Mouse (Mus musculus) hindbrain, embryonic 16.5 days (tissue): Measurements from ENCODE around the gene Arhgap18. TPM values are rescaled to one million over a fixed set of nuclear protein-coding genes. Genes with fewer than 3 reads are reported as not detected.

Source experiments
- ATAC-seq: fragments of 200-750 bp; cut with Nextera tagmentation; 2 replicates; pipeline ENCODE4 v1.8.0; 2017; ENCODE audit warnings: moderate TSS enrichment, moderate library complexity
- H3K27ac ChIP-seq: fragments of 300-500 bp; sonication (generic); 2 replicates; pipeline ENCODE4 v1.5.1; 2014; ENCODE audit warnings: low read depth, mild to moderate bottlenecking, control low read depth, low read length, moderate library complexity
- H3K27me3 ChIP-seq: fragments of 300-500 bp; sonication (generic); replicated peaks from 2 replicates; pipeline ENCODE4 v1.6.1; 2014; ENCODE audit warnings: low read length; ENCODE audit not compliant: control insufficient read depth, insufficient read depth
- H3K36me3 ChIP-seq: fragments of 300-500 bp; sonication (generic); 2 replicates; pipeline ENCODE4 v1.6.1; 2014; ENCODE audit warnings: mild to moderate bottlenecking, low read length, moderate library complexity, mixed read lengths; ENCODE audit not compliant: control insufficient read depth, insufficient read depth
- H3K4me1 ChIP-seq: fragments of 300-500 bp; sonication (generic); 2 replicates; pipeline ENCODE4 v1.6.1; 2014; ENCODE audit warnings: low read depth, low read length; ENCODE audit not compliant: control insufficient read depth, insufficient read depth
- H3K4me2 ChIP-seq: fragments of 300-500 bp; sonication (generic); 2 replicates; pipeline ENCODE4 v1.6.1; 2014; ENCODE audit warnings: mild to moderate bottlenecking, low read length, control low read depth, moderate library complexity
- H3K4me3 ChIP-seq: fragments of 300-500 bp; sonication (generic); 2 replicates; pipeline ENCODE4 v1.5.1; 2014; ENCODE audit warnings: mild to moderate bottlenecking, low read length, control low read depth, moderate library complexity
- H3K9ac ChIP-seq: fragments of 300-500 bp; sonication (generic); 2 replicates; pipeline ENCODE4 v1.6.1; 2014; ENCODE audit warnings: low read depth, mild to moderate bottlenecking, control low read depth, low read length, moderate library complexity
- H3K9me3 ChIP-seq: fragments of 300-500 bp; sonication (generic); 2 replicates; pipeline ENCODE4 v1.6.1; 2014; ENCODE audit warnings: mild to moderate bottlenecking, low read length, moderate library complexity; ENCODE audit not compliant: control insufficient read depth
- WGBS: fragments of 180-500 bp; shearing (Covaris S2); extraction: QIAGEN DNeasy Blood & Tissue Kit; methylation state at CpG from one replicate; pipeline ENCODE4 v1.1.7; 2014; 5-methylcytosine and 5-hydroxymethylcytosine counted together
- polyA plus RNA-seq: library from polyadenylated mRNA; unstranded; fragments of >200 nt; fragmentation: Nextera tagmentation; extraction: Ambion mirVana; gene quantifications from 2 replicates; pipeline ENCODE4 v1.2.1, GENCODE M21; 2015

Arhgap18 gene
- polyA plus RNA-seq, 1 experiment from 2014 or later, result 12.6 TPM

GRCm38 (mm10) chr10:26815646-26816045 lies 62.4 kb downstream of the Arhgap18 start:
- H3K27ac ChIP-seq, result no peak overlapping the region
- ATAC-seq, result no peak
- H3K27me3 ChIP-seq, result no peaks in the 10 kb centered on the region
- H3K9me3 ChIP-seq, result no peaks in the 10 kb centered on the region
- no peaks in the 10 kb centered on the region for H3K36me3 ChIP-seq
- no peaks in the 10 kb centered on the region for H3K4me1 ChIP-seq
- H3K9ac ChIP-seq, result no peak overlapping the region
- no peak overlapping the region for H3K4me2 ChIP-seq
- H3K4me3 ChIP-seq, result no peak overlapping the region
- WGBS, result 89% methylated on average over 8 of the region's 8 CpGs

- H3K4me3 ChIP-seq, result no peak overlapping the region
- H3K36me3 ChIP-seq, result no peaks in the 10 kb centered on the region
- H3K27ac ChIP-seq, result no peak overlapping the region
- H3K4me2 ChIP-seq, result no peak overlapping the region
- H3K9ac ChIP-seq, result no peak overlapping the region
- H3K27me3 ChIP-seq, result no peaks in the 10 kb centered on the region
- H3K9me3 ChIP-seq, result no peaks in the 10 kb centered on the region
- peaks cover 4% of the 10 kb centered on the region for H3K4me1 ChIP-seq
- ATAC-seq, result no peak
Measured at GRCm38 (mm10) chr10:26820326-26820725, 67.1 kb downstream of the Arhgap18 start.

GRCm38 (mm10) chr10:26820936-26821335 lies 67.7 kb downstream of the Arhgap18 start:
- no peaks in the 10 kb centered on the region for H3K27me3 ChIP-seq
- H3K4me2 ChIP-seq, result no peak overlapping the region
- 62% methylated on average over 1 of the region's 1 CpGs for WGBS
- no peaks in the 10 kb centered on the region for H3K9me3 ChIP-seq
- no peak for ATAC-seq
- H3K27ac ChIP-seq, result no peak overlapping the region
- no peaks in the 10 kb centered on the region for H3K36me3 ChIP-seq
- no peak overlapping the region for H3K4me3 ChIP-seq
- peaks cover 4% of the 10 kb centered on the region for H3K4me1 ChIP-seq
- no peak overlapping the region for H3K9ac ChIP-seq

GRCm38 (mm10) chr10:26823997-26824396 lies 70.8 kb downstream of the Arhgap18 start:
- no peaks in the 10 kb centered on the region for H3K9me3 ChIP-seq
- H3K4me2 ChIP-seq, result no peak overlapping the region
- H3K9ac ChIP-seq, result no peak overlapping the region
- no peaks in the 10 kb centered on the region for H3K36me3 ChIP-seq
- no peak for ATAC-seq
- H3K4me1 ChIP-seq, result peaks cover 7% of the 10 kb centered on the region
- no peaks in the 10 kb centered on the region for H3K27me3 ChIP-seq
- 65% methylated on average over 5 of the region's 5 CpGs for WGBS
- no peak overlapping the region for H3K27ac ChIP-seq
- no peak overlapping the region for H3K4me3 ChIP-seq

- WGBS, result 61% methylated on average over 8 of the region's 8 CpGs
- Histone ChIP-seq H3K4me2 (no peak overlapping the region), H3K27ac (peak overlapping the region; percentile 21; the same call in 1 of the 2 replicates), H3K27me3 (no peaks in the 10 kb centered on the region), H3K4me3 (no peak overlapping the region), H3K4me1 (peaks cover 7% of the 10 kb centered on the region), H3K9ac (no peak overlapping the region), H3K9me3 (no peaks in the 10 kb centered on the region), H3K36me3 (no peaks in the 10 kb centered on the region)
- peak; percentile 84 for ATAC-seq
Measured at GRCm38 (mm10) chr10:26825246-26825889, 72.1 kb downstream of the Arhgap18 start.

- H3K4me2 ChIP-seq, result no peak overlapping the region
- peak; percentile 54 for ATAC-seq
- H3K36me3 ChIP-seq, result no peaks in the 10 kb centered on the region
- H3K27me3 ChIP-seq, result no peaks in the 10 kb centered on the region
- no peak overlapping the region for H3K4me3 ChIP-seq
- no peak overlapping the region for H3K9ac ChIP-seq
- peaks cover 7% of the 10 kb centered on the region for H3K4me1 ChIP-seq
- H3K27ac ChIP-seq, result peak overlapping the region; percentile 14; the same call in 1 of the 2 replicates
- H3K9me3 ChIP-seq, result no peaks in the 10 kb centered on the region
- WGBS, result 25% methylated on average over 5 of the region's 5 CpGs
Measured at GRCm38 (mm10) chr10:26827315-26827714, 74.1 kb downstream of the Arhgap18 start.

GRCm38 (mm10) chr10:26828412-26829137 lies 75.4 kb downstream of the Arhgap18 start:
- H3K27me3 ChIP-seq, result no peaks in the 10 kb centered on the region
- no peak overlapping the region; the same call in 1 of the 2 replicates for H3K27ac ChIP-seq
- H3K4me2 ChIP-seq, result no peak overlapping the region
- no peaks in the 10 kb centered on the region for H3K9me3 ChIP-seq
- no peak overlapping the region for H3K4me3 ChIP-seq
- no peak overlapping the region for H3K9ac ChIP-seq
- H3K36me3 ChIP-seq, result no peaks in the 10 kb centered on the region
- 65% methylated on average over 9 of the region's 9 CpGs for WGBS
- H3K4me1 ChIP-seq, result peaks cover 7% of the 10 kb centered on the region
- ATAC-seq, result no peak

- H3K36me3 ChIP-seq, result no peaks in the 10 kb centered on the region
- whole genome bisulfite sequencing, result 90% methylated on average over 3 of the region's 3 CpGs
- ATAC-seq, result no peak
- no peak overlapping the region for H3K27ac ChIP-seq
- H3K9me3 ChIP-seq, result no peaks in the 10 kb centered on the region
- no peak overlapping the region for H3K4me2 ChIP-seq
- H3K9ac ChIP-seq, result no peak overlapping the region
- H3K4me1 ChIP-seq, result peaks cover 3% of the 10 kb centered on the region
- H3K4me3 ChIP-seq, result no peak overlapping the region
- H3K27me3 ChIP-seq, result no peaks in the 10 kb centered on the region
Measured at GRCm38 (mm10) chr10:26832068-26832467, 78.8 kb downstream of the Arhgap18 start.

- Histone ChIP-seq H3K27ac (no peak overlapping the region), H3K27me3 (no peaks in the 10 kb centered on the region), H3K4me2 (no peak overlapping the region), H3K9ac (no peak overlapping the region), H3K36me3 (no peaks in the 10 kb centered on the region), H3K4me1 (no peaks in the 10 kb centered on the region), H3K9me3 (no peaks in the 10 kb centered on the region), H3K4me3 (no peak overlapping the region)
- ATAC-seq, result no peak
- WGBS, result 98% methylated on average over 3 of the region's 3 CpGs
Measured at GRCm38 (mm10) chr10:26832669-26833249, 79.5 kb downstream of the Arhgap18 start.
